Mouse (Mus musculus) fat pad, adult 2 months (tissue): ENCODE measurements at regions not wholly inside any gene's neighbourhood (a gene's known extent, or its start where the extent isn't known, plus 50 kb on each side); places are given as distances from the start of the nearest gene placed in this dataset.

Source experiments
- DNase-seq: peaks from one replicate; pipeline ENCODE4 v3.0.0-alpha.2; 2011; ENCODE audit warnings: low read depth, low spot score; ENCODE audit errors: extremely low read depth

- DNase-seq, result no peak
Observed at GRCm38 (mm10) chr5:29142957-29143356, 52.8 kb upstream of the Rnf32 start.

GRCm38 (mm10) chr5:29142502-29142901, 53.3 kb upstream of the Rnf32 start:
- DNase-seq, result no peak

GRCm38 (mm10) chr5:29137481-29137880, 58.3 kb upstream of the Rnf32 start:
- DNase-seq, result no peak

- DNase-seq, result no peak
Observed at GRCm38 (mm10) chr5:29132261-29132660, 63.5 kb upstream of the Rnf32 start.

- DNase-seq, result no peak
Observed at GRCm38 (mm10) chr5:29131762-29132161, 64.0 kb upstream of the Rnf32 start.

- no peak for DNase-seq
Observed at GRCm38 (mm10) chr5:29129724-29130123, 66.1 kb upstream of the Rnf32 start.

GRCm38 (mm10) chr5:29116942-29117341, 78.8 kb upstream of the Rnf32 start:
- no peak for DNase-seq

GRCm38 (mm10) chr5:29112531-29112930, 83.3 kb upstream of the Rnf32 start:
- no peak for DNase-seq

GRCm38 (mm10) chr5:29107276-29107675, 88.5 kb upstream of the Rnf32 start:
- no peak for DNase-seq

GRCm38 (mm10) chr5:29083288-29083687, 112.5 kb upstream of the Rnf32 start:
- no peak for DNase-seq

GRCm38 (mm10) chr5:29054393-29054792, 141.4 kb upstream of the Rnf32 start:
- DNase-seq, result no peak

GRCm38 (mm10) chr5:29036636-29037035, 159.2 kb upstream of the Rnf32 start:
- DNase-seq, result no peak

- DNase-seq, result no peak
Observed at GRCm38 (mm10) chr5:29033462-29033997, 162.3 kb upstream of the Rnf32 start.

- no peak for DNase-seq
Observed at GRCm38 (mm10) chr5:29030525-29030924, 165.3 kb upstream of the Rnf32 start.

GRCm38 (mm10) chr5:29029957-29030356, 165.8 kb upstream of the Rnf32 start:
- no peak for DNase-seq

GRCm38 (mm10) chr5:29025045-29025444, 170.7 kb upstream of the Rnf32 start:
- no peak for DNase-seq

- DNase-seq, result no peak
Observed at GRCm38 (mm10) chr5:28992796-28993195, 203.0 kb upstream of the Rnf32 start.

- DNase-seq, result no peak
Observed at GRCm38 (mm10) chr5:28979932-28980331, 215.9 kb upstream of the Rnf32 start.

GRCm38 (mm10) chr5:28970404-28970803, 225.4 kb upstream of the Rnf32 start:
- DNase-seq, result no peak

- no peak for DNase-seq
Observed at GRCm38 (mm10) chr5:28955036-28955435, 240.8 kb upstream of the Rnf32 start.

- DNase-seq, result no peak
Observed at GRCm38 (mm10) chr5:28947465-28947864, 248.3 kb upstream of the Rnf32 start.

- DNase-seq, result no peak
Observed at GRCm38 (mm10) chr5:28943571-28944316, 252.0 kb upstream of the Rnf32 start.

GRCm38 (mm10) chr5:28940972-28941371, 254.8 kb upstream of the Rnf32 start:
- no peak for DNase-seq
